Mouse (Mus musculus) mature B cell (primary cell): ENCODE data around the gene Hhipl1.

ENCODE experiments used
- in situ Hi-C: fragments of 300-500 bp; cut with MboI; formaldehyde crosslinking; loops from 2 replicates; pipeline ENCODE4 v1.14.3; 2019

Gene Hhipl1

GRCm38 (mm10) chr12:108365340-108365739 lies 59.3 kb downstream of the Hhipl1 start:
- in situ Hi-C loops, result no loop called here

- in situ Hi-C loops, result no loop called here
Measured at GRCm38 (mm10) chr12:108365868-108366267, 59.8 kb downstream of the Hhipl1 start.

GRCm38 (mm10) chr12:108367909-108368308 lies 61.8 kb downstream of the Hhipl1 start:
- in situ Hi-C loops, result no loop called here

- in situ Hi-C loops, result no loop called here
Measured at GRCm38 (mm10) chr12:108368921-108369320, 62.9 kb downstream of the Hhipl1 start.

- in situ Hi-C loops, result no loop called here
Measured at GRCm38 (mm10) chr12:108370596-108371428, 64.7 kb downstream of the Hhipl1 start, which contains the start of gene Eml1. TSS of gene Eml1 (plus strand) at chr12:108370957.

- in situ Hi-C loops, result no loop called here
Measured at GRCm38 (mm10) chr12:108371429-108371765, 65.3 kb downstream of the Hhipl1 start.

GRCm38 (mm10) chr12:108372241-108372640 lies 66.2 kb downstream of the Hhipl1 start:
- in situ Hi-C loops, result no loop called here

- in situ Hi-C loops, result no loop called here
Measured at GRCm38 (mm10) chr12:108373611-108374010, 67.5 kb downstream of the Hhipl1 start.

GRCm38 (mm10) chr12:108374689-108375088 lies 68.6 kb downstream of the Hhipl1 start:
- in situ Hi-C loops, result no loop called here

GRCm38 (mm10) chr12:108378379-108379133 lies 72.5 kb downstream of the Hhipl1 start:
- in situ Hi-C loops, result no loop called here
